Mouse (Mus musculus) lung, embryonic 14.5 days (tissue): ENCODE measurements around the gene Mxra7. TPM values are rescaled to one million over a fixed set of nuclear protein-coding genes. Genes with fewer than 3 reads are reported as not detected.
A peak's percentile ranks its signal among the peaks of the same experiment; 100 is the strongest.

Experiments
- ATAC-seq: fragments of 200-750 bp; cut with Nextera tagmentation; 2 replicates; pipeline ENCODE4 v1.8.0; 2017; ENCODE audit warnings: mild to moderate bottlenecking, moderate TSS enrichment, moderate library complexity; ENCODE audit not compliant: insufficient read depth
- DNase-seq: peaks from one replicate; pipeline ENCODE4 v3.0.0-alpha.2; 2015
- H3K27ac ChIP-seq: fragments of 300-500 bp; sonication (generic); 2 replicates; pipeline ENCODE4 v1.5.1; 2014; ENCODE audit warnings: low read depth, mild to moderate bottlenecking, moderate library complexity
- H3K27me3 ChIP-seq: fragments of 300-500 bp; sonication (generic); 2 replicates; pipeline ENCODE4 v1.6.1; 2014; ENCODE audit warnings: low read length, control low read depth; ENCODE audit not compliant: insufficient read depth
- H3K36me3 ChIP-seq: fragments of 300-500 bp; sonication (generic); 2 replicates; pipeline ENCODE4 v1.6.1; 2014; ENCODE audit warnings: control low read depth; ENCODE audit not compliant: insufficient read depth
- H3K4me1 ChIP-seq: fragments of 300-500 bp; sonication (generic); 2 replicates; pipeline ENCODE4 v1.6.1; 2014; ENCODE audit warnings: antibody characterized with exemption, control low read depth; ENCODE audit not compliant: insufficient read depth
- H3K4me2 ChIP-seq: fragments of 300-500 bp; sonication (generic); 2 replicates; pipeline ENCODE4 v1.6.1; 2014; ENCODE audit warnings: mild to moderate bottlenecking
- H3K4me3 ChIP-seq: fragments of 300-500 bp; sonication (generic); 2 replicates; pipeline ENCODE4 v1.5.1; 2014; ENCODE audit warnings: low read depth, low read length
- H3K9ac ChIP-seq: fragments of 300-500 bp; sonication (generic); 2 replicates; pipeline ENCODE4 v1.6.1; 2014
- H3K9me3 ChIP-seq: fragments of 300-500 bp; sonication (generic); 2 replicates; pipeline ENCODE4 v1.6.1; 2016; ENCODE audit warnings: low read depth, low read length, control low read depth
- CTCF ChIP-seq: IDR thresholded peaks from 2 replicates; pipeline ENCODE4 v1.5.1; 2016; ENCODE audit warnings: antibody characterized with exemption, low read depth
- WGBS: fragments of 180-500 bp; shearing (Covaris S2); extraction: QIAGEN DNeasy Blood & Tissue Kit; methylation state at CpG from one replicate; pipeline ENCODE4 v1.1.7; 2014; 5-methylcytosine and 5-hydroxymethylcytosine counted together
- polyA plus RNA-seq: library from polyadenylated mRNA; unstranded; fragments of >200 nt; fragmentation: Nextera tagmentation; extraction: Ambion mirVana; gene quantifications from 2 replicates; pipeline ENCODE4 v1.2.1, GENCODE M21; 2014

The Mxra7 gene
- polyA plus RNA-seq, 1 experiment from 2014 or later = 15.9 TPM

DNA sequence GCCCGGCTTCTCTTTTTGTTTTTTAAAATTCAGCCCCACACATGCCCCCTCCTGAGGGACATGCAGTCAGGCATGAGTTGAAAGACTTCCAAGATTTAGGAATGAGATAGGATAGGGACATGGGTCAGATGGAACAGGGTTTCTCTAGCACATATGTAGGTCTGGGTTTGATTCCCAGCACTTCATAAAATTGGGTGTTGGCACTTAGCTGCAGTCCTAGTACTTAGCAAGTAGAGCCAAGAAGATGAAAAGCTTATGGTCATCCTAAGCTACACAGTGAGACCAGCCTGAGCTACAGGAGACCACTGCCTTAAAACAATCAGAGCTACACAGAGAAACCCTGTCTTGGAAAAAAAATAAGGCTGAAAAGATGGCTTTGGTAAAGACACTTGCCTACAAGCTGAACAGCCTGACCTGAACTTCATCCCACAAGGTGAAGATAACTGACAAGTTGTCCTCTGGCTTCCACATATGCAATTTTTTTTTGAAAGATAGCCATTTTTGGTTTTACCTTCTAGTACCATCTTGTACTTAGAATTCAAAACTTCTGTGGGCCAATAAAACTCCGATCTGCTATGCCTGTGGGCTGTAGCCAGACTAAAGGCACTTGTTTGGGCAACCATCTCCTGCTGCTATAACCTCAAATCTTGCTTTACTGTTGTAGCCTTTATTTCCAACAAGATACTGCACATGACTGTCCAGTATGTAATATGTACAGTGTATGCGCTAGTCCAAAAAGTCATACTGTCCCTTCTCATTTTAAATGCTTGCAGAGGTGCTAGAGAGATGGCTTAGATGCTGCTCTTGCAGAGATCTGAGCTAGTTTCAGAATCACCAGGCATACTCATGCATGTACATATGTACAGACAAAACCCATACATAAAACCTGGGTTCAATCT, 19.6 kb upstream of the Mxra7 start:
- TF ChIP-seq CTCF = no peak
- no peaks in the 10 kb centered on the region for H3K27me3 ChIP-seq
- ATAC-seq (no peak), DNase-seq (no peak)
- WGBS = 87% methylated on average over 3 of the region's 3 CpGs
- no peak overlapping the region for H3K4me2 ChIP-seq
- no peak overlapping the region for H3K27ac ChIP-seq
- peaks cover 56% of the 10 kb centered on the region for H3K36me3 ChIP-seq
- H3K9ac ChIP-seq = no peak overlapping the region
- H3K9me3 ChIP-seq = no peaks in the 10 kb centered on the region
- no peaks in the 10 kb centered on the region for H3K4me1 ChIP-seq
- H3K4me3 ChIP-seq = no peak overlapping the region

DNA sequence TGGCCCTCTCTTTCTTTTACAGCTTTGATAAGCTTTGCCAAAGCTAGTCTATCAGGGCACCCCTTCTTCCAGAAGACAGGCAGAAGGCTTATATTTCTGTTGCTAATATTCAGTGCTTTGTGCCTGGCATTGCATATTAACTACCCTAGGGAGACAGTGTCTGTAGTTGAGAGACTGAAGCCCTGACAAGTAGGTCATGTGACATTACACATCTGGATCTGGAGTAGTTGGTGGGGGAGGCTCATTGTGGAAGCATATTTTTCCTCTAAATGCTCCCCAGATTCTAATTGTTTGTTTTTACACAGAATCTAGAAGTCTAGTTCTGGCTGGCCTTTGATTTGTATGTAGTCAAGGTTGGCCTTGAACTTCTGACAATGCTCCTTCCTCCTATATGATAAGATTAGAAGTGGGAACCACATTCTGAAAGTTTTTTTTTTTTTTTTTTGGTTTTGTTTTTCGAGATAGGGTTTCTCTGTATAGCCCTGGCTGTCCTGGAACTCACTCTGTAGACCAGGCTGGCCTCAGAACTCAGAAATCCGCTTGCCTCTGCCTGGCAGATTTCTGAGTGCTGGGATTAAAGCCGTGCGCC, 18.8 kb upstream of the Mxra7 start:
- no peak for TF ChIP-seq CTCF
- Histone ChIP-seq H3K27ac (no peak overlapping the region), H3K36me3 (peaks cover 52% of the 10 kb centered on the region)

GRCm38 (mm10) chr11:116843261-116844233, 15.7 kb upstream of the Mxra7 start, which contains the start of the genes Mettl23 and Jmjd6:
Gene Mettl23 (plus strand): TSS chr11:116843278.
Gene Jmjd6 (minus strand): TSS chr11:116843449.
- peaks cover 3% of the 10 kb centered on the region; the same call in 1 of the 2 replicates for H3K4me1 ChIP-seq
- H3K9me3 ChIP-seq = no peaks in the 10 kb centered on the region
- H3K4me2 ChIP-seq = peak within 1 kb of the TSS; percentile 84
- H3K4me3 ChIP-seq = peak within 1 kb of the TSS; percentile 83
- H3K27me3 ChIP-seq = no peaks in the 10 kb centered on the region
- under 1% methylated on average over 70 of the region's 72 CpGs for WGBS
- ATAC-seq (peak; percentile 95), DNase-seq (peak; percentile 98)
- peak within 1 kb of the TSS; percentile 88 for H3K9ac ChIP-seq
- TF ChIP-seq CTCF = no peak
- H3K36me3 ChIP-seq = peaks cover 53% of the 10 kb centered on the region
- H3K27ac ChIP-seq = peak within 1 kb of the TSS; percentile 99

More for the DNA sequence above, 18.8 kb upstream of the Mxra7 start:
- no peak overlapping the region for H3K4me2 ChIP-seq
- no peaks in the 10 kb centered on the region for H3K27me3 ChIP-seq
- 82% methylated on average over 4 of the region's 4 CpGs for WGBS
- H3K9ac ChIP-seq = no peak overlapping the region
- ATAC-seq (no peak), DNase-seq (no peak)
- no peak overlapping the region for H3K4me3 ChIP-seq
- H3K9me3 ChIP-seq = no peaks in the 10 kb centered on the region
- no peaks in the 10 kb centered on the region for H3K4me1 ChIP-seq

DNA sequence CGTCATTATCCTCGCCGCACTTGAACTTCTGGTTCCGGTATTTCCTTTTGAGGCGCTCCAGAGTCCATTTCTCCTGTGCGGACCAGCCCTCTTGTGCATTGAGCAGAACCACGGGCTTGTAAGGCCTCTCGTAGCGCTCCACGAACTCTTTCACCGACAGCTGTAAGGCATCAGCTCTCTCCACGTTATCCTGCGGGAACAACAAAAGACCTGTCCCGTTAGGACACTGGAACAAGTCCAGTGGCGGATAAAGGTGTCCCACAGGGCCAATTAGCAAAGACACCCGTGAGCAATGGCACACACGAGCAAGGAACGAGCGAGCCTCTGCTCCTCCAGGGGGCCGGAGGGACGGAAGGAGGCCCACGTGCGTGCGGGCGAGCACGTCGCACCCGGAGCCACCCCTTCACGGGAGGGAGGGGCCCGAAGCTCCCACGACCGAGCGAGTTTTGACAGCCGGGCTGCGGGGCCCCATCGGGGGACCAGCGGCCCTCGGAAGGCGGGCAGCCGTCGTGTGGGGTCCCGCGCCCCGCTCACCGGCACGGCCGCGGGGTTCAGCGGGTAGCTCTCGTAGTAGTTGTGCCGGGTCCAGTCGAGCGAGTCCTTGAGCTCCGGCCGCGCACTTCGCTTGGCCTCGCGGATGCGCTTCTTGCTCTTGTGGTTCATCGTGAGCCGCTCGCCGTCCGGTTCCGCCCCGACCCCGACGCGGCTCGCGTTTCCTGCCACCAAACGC, 14.8 kb upstream of the Mxra7 start:
- H3K27ac ChIP-seq = peak overlapping the region; percentile 99
- DNase-seq = peak; percentile 82
- no peaks in the 10 kb centered on the region for H3K9me3 ChIP-seq
- H3K9ac ChIP-seq = peak overlapping the region; percentile 88
- peak; percentile 28; the same call in 1 of the 2 replicates for TF ChIP-seq CTCF
- H3K4me3 ChIP-seq = peak overlapping the region; percentile 83
- ATAC-seq = peak; percentile 61
- H3K4me2 ChIP-seq = peak overlapping the region; percentile 84
- H3K27me3 ChIP-seq = no peaks in the 10 kb centered on the region
- under 1% methylated on average over 73 of the region's 73 CpGs for WGBS
- peaks cover 54% of the 10 kb centered on the region for H3K36me3 ChIP-seq
- H3K4me1 ChIP-seq = peaks cover 3% of the 10 kb centered on the region; the same call in 1 of the 2 replicates

- peak overlapping the region; percentile 88; the same call in 1 of the 2 replicates for H3K9ac ChIP-seq
- no peak for ATAC-seq
These were observed 12.9 kb upstream of the Mxra7 start for GRCm38 (mm10) chr11:116840748-116841147.

GRCm38 (mm10) chr11:116839601-116840000, 11.8 kb upstream of the Mxra7 start:
- DNase-seq (no peak), ATAC-seq (no peak)
- peaks cover 3% of the 10 kb centered on the region; the same call in 1 of the 2 replicates for H3K4me1 ChIP-seq
- no peak for TF ChIP-seq CTCF
- no peak overlapping the region for H3K9ac ChIP-seq
- no peaks in the 10 kb centered on the region for H3K27me3 ChIP-seq
- WGBS = 74% methylated on average over 7 of the region's 7 CpGs
- H3K4me2 ChIP-seq = no peak overlapping the region
- H3K9me3 ChIP-seq = no peaks in the 10 kb centered on the region
- H3K4me3 ChIP-seq = no peak overlapping the region
- H3K27ac ChIP-seq = no peak overlapping the region
- peaks cover 71% of the 10 kb centered on the region for H3K36me3 ChIP-seq

More at GRCm38 (mm10) chr11:116840748-116841147, 12.9 kb upstream of the Mxra7 start:
- Histone ChIP-seq H3K4me1 (peaks cover 3% of the 10 kb centered on the region; the same call in 1 of the 2 replicates), H3K36me3 (peaks cover 60% of the 10 kb centered on the region), H3K4me2 (peak overlapping the region; percentile 84), H3K9me3 (no peaks in the 10 kb centered on the region), H3K27ac (no peak overlapping the region), H3K27me3 (no peaks in the 10 kb centered on the region), H3K4me3 (peak overlapping the region; percentile 83; the same call in 1 of the 2 replicates)
- whole genome bisulfite sequencing = 82% methylated on average over 4 of the region's 4 CpGs
- TF ChIP-seq CTCF = no peak
- no peak for DNase-seq
